Mouse (Mus musculus): ENCODE data around the gene Tmem206. TPM values are rescaled to one million over a fixed set of nuclear protein-coding genes. Genes with fewer than 3 reads are reported as not detected.
A peak's percentile ranks its signal among the peaks of the same experiment; 100 is the strongest.

The Tmem206 gene
- total RNA-seq, 1 experiment from 2014 or later, result 6.2 TPM

GRCm38 (mm10) chr1:191307766-191308455 is 17.8 kb upstream of the Tmem206 start:
- no peak for DNase-seq

GRCm38 (mm10) chr1:191311296-191311898 is 14.3 kb upstream of the Tmem206 start:
- DNase-seq, result no peak

- peak; percentile 90 for DNase-seq
Measured at GRCm38 (mm10) chr1:191312513-191312941, 13.2 kb upstream of the Tmem206 start.

- no peak for DNase-seq
Measured at GRCm38 (mm10) chr1:191313158-191313557, 12.6 kb upstream of the Tmem206 start.

- no peak for DNase-seq
Measured at GRCm38 (mm10) chr1:191313926-191314325, 11.8 kb upstream of the Tmem206 start.

GRCm38 (mm10) chr1:191316818-191317217 is 8.9 kb upstream of the Tmem206 start:
- no peak for DNase-seq

GRCm38 (mm10) chr1:191317591-191318196 is 8.0 kb upstream of the Tmem206 start, which contains the start of gene Nenf:
Nenf (minus strand) TSS chr1:191318194.
- DNase-seq, result peak; percentile 91

- peak; percentile 86 for DNase-seq
Measured at GRCm38 (mm10) chr1:191318686-191319085, 7.0 kb upstream of the Tmem206 start.

- no peak for DNase-seq
Measured at GRCm38 (mm10) chr1:191323381-191323780, 2.3 kb upstream of the Tmem206 start.

GRCm38 (mm10) chr1:191324733-191325590 is 750 bp upstream of the Tmem206 start:
- DNase-seq, result no peak

- peak; percentile 69 for DNase-seq
Measured at GRCm38 (mm10) chr1:191326233-191326882, 646 bp downstream of the Tmem206 start.

- DNase-seq, result no peak
Measured at GRCm38 (mm10) chr1:191327258-191327657, 1.5 kb downstream of the Tmem206 start.

- peak; percentile 65 for DNase-seq
Measured at GRCm38 (mm10) chr1:191328019-191328441, 2.3 kb downstream of the Tmem206 start.

GRCm38 (mm10) chr1:191330356-191330755 is 4.6 kb downstream of the Tmem206 start:
- DNase-seq, result no peak

GRCm38 (mm10) chr1:191334500-191334899 is 8.8 kb downstream of the Tmem206 start:
- no peak for DNase-seq

GRCm38 (mm10) chr1:191339876-191340275 is 14.2 kb downstream of the Tmem206 start:
- DNase-seq, result no peak

- DNase-seq, result no peak
Measured at GRCm38 (mm10) chr1:191340530-191340929, 14.8 kb downstream of the Tmem206 start.

- no peak for DNase-seq
Measured at GRCm38 (mm10) chr1:191347602-191348001, 21.9 kb downstream of the Tmem206 start.

GRCm38 (mm10) chr1:191348592-191348991 is 22.9 kb downstream of the Tmem206 start:
- DNase-seq, result no peak

- no peak for DNase-seq
Measured at GRCm38 (mm10) chr1:191348996-191349395, 23.3 kb downstream of the Tmem206 start.

GRCm38 (mm10) chr1:191349486-191350037 is 23.9 kb downstream of the Tmem206 start:
- DNase-seq, result no peak

Measured in adrenal gland, postnatal 14 days (tissue).